Mouse (Mus musculus): ENCODE measurements around the gene Parp3.

Gene Parp3

DNA sequence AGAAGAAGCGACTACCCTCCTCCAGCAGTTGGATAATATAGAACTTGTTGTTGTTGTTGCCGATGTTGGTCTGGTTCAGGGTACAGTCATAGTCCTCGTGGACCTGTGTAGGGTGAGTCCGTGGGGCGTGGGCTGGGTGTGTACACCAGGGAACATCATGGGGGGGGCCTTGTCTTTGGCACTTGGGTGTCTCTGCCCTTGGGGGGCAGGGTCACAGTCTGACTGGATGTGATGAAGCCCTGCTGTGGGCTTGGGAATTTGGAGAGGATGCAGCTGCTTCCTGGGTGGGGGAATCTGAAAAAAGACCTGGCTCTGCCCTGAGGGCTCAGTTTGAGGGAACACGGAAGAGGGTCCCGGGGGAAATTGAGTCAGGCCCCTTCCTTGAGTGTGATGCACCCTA, 1.7 kb downstream of the Parp3 start:
- DNase-seq (ENCODE audit: low read depth in 1 of 2, low spot score in 2 of 2) = no peak

DNA sequence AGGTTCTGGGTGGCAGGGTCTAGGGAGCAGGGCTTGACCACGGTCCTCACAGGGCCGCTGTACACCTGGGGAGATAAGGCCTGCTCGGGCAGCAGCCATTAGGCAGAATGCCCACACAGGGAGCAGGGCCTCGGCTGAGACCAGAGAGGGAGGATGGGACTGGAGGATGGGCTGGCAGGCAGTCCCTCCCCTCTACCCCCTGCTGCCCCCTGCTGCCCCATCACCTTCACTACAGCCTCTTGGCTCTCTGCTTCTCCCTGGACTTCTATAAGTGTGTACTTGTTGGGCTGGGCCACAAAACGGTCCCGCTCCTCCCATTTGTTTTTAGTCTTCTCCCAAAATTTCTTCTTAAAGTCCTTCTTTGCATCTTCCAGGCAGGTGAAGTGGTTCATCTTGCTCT, 2.3 kb downstream of the Parp3 start:
- no peak for DNase-seq (ENCODE audit: low read depth in 1 of 2, low spot score in 2 of 2)

DNA sequence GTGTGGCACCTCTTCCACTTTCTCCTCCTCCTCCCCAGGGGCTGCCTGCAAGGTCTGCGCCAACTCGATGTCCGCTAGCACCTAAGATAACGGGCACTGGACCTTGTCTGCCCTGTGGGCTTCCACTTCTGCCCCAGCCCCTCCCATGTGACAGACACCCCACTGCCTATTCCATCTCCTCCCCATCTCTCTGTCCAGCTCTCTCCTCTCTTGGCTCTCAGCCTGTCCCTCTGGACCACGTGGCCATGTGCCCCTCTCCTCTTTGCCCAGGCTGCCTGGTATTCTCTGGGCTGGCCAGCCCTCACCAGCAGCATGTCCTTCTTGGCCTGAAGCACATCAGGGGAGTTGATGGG, 3.0 kb downstream of the Parp3 start:
- DNase-seq (ENCODE audit: low read depth in 1 of 2, low spot score in 2 of 2) = no peak

DNA sequence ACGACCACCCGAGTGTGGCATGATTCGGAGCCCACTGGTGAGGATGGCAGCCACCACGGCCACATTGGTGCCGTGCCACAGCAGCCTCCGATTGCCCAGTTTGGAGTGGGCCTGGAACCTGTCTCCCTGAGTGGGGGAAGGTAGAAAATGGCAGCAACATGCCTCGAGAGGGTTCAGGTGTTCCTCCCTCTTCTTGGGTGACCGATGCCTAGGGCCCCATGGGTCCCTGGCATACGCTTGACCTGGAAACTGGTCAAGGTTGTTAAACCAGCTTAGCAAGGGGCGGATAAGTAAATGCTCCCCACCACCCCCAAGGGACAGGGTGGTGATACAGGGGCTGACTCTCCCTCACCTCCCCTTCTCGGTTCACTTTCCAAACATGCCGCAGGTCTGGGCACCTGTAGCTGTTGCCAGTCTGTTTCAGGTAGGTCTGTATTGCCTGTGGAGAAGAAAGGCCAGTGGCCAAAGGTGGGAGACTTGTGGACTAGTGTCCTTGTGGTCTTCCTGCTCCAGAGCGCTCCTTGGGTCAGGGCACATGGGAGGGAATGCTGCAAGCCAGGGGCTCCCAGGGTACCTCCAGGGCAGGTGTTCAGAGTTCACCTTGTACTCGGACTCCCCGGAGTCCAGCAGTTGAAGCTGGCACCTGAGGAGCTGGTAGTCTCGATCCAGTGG, 3.5 kb downstream of the Parp3 start:
- no peak for DNase-seq (ENCODE audit: low read depth in 1 of 2, low spot score in 2 of 2)

DNA sequence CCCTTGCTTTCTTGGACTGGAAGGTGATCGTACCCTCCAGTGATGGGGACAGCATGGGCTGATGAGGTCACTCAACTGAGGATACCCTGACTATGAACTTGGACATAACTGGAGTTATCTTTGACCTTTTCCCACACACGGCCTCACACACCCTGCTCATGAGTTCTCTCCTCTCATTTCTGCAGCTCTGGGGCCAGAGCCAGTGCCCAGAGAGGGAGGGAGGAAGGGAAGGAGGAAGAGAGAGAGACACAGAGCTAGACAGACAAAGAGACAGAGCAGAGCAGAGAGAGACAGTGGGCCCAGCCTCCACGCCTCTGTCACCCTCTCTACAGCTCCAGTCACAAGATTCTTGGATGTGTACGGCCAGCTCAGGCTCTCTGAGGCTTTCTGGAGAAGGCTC, 4.4 kb downstream of the Parp3 start:
- DNase-seq (ENCODE audit: low read depth in 1 of 2, low spot score in 2 of 2) = no peak

DNA sequence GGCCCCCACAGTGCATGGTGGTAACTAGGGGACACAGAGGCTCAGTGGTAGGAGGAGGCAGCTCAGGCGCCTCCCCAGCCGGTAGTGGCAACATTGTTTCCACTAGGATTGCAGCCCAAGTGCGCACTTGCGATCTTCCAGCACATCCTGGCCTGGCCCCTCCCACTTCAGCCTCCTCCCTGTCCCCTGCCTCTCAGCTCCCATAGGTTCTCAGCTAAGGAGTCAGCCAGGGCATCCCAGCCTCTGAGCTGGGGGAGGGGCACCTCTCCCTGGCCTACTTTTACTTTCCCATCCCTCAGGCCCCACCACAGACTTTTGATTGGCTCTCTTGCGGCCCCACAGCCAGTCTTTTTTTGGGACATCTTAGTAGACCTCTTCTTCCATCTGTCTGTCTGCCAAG, 4.9 kb downstream of the Parp3 start:
- DNase-seq (ENCODE audit: low read depth in 1 of 2, low spot score in 2 of 2) = no peak

DNA sequence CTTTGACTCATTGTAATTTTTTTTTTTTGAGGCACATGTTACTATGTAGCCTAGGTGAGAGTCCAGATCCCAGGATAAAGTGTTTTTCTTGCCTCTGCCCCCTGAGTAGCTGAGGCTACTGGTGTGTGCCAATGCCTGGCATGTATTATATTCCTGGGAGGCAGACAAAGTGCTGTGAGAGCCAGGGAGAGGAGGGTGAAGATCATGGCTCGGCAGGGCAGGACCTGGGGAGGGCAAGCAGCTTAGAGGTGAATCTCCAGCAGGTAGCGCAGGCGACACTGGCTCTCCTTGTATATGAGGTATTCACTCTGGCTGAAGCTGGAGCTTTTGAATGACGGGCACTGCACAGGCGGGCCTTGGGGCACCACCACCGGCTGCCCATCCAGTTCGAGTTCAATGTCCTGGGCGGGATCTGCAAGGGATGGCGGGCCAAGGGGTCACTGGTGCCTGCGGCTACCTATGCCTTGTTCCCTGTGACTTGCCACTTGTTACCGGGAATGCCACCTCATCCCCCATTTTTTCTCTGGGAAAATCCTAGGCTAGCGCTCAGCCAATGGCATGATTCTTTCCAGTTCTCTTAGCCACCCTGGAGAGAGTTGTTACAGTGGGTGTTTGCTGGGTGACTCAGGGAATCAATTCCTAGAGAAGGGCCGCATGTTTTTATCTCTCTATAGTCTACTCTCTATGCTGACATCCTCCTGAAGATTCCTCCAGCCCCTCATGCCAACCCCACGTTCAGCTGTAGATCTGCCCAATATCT, 5.6 kb downstream of the Parp3 start:
- DNase-seq (ENCODE audit: low read depth in 1 of 2, low spot score in 2 of 2) = no peak

DNA sequence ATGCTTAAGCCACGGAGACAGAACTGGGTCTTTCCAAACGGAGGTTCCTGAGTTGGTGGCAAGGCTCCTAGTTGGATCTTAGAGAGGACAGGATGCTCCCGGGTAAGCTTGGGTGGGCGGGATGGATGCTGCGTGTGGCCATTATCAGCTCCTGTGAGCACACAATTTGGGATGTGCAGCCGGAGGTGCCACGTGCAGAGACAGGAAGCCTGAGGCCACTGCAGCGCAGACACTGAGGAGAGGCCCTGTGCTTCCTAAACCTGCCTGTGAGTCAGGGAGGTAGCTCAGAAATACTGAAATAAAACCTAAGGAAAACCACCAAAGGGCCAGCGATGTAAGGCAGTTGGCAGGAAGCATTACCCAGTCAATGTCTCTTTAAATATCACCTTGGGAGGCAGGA, 7.0 kb downstream of the Parp3 start:
- DNase-seq (ENCODE audit: low read depth in 1 of 2, low spot score in 2 of 2) = no peak

DNA sequence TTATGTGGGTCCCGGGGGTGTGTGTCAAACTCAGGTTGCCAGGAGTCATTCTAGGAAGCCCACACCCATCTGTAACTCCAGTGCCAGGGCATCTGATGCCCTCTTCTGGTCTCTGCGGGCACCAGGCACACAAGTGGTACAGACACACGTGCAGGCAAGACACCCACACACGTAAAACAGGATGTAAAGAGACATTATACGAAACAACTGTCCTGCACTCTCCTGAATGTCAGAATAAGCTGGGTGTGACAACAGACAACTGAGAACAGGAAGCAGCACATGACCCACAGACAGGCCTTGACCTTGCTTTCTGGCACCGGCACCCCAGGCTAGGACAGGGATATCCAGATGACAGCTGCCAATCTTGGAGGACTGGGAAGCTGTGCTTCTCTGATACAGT, 7.4 kb downstream of the Parp3 start:
- no peak for DNase-seq (ENCODE audit: low read depth in 1 of 2, low spot score in 2 of 2)

DNA sequence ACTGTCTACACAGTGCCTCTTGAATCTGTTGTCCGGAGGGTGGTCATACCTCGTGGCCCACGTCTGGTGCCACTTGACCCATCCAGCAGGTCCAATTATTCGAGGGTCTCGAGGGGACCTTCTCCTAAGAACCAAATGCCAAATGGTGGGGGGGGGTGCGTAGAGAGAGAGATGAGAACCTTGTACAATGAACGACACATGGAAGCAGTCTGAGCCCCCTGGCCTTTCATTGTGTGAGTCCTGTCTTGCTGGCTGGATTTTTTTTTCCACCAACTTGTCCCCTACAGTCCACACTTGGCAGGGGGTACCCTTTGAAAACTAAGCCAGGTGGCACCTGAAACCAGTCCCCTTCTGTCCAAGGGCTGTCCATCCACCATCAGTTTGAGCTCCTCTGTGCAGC, 9.0 kb downstream of the Parp3 start:
- no peak for DNase-seq (ENCODE audit: low read depth in 1 of 2, low spot score in 2 of 2)

DNA sequence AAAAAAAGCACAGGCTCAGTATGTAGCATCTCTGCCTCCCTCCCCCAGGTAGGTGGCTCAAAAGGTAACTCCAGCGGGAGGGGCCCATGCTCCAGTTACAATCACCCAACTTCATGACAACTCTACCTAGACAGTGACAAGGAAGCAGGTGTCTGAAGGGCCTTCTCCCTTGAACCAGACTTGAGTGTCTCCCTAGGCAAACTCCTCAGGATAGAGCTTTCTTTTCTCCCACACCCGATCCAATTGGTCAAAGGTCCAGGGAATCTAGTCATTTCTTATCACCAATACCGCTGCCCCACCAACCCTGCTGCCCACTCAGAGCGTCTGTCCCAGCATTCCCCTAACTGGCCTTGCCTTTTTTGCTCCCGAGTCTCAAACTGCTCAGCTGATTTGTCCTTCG, 10.0 kb downstream of the Parp3 start:
- DNase-seq (ENCODE audit: low read depth in 1 of 2, low spot score in 2 of 2) = no peak

DNA sequence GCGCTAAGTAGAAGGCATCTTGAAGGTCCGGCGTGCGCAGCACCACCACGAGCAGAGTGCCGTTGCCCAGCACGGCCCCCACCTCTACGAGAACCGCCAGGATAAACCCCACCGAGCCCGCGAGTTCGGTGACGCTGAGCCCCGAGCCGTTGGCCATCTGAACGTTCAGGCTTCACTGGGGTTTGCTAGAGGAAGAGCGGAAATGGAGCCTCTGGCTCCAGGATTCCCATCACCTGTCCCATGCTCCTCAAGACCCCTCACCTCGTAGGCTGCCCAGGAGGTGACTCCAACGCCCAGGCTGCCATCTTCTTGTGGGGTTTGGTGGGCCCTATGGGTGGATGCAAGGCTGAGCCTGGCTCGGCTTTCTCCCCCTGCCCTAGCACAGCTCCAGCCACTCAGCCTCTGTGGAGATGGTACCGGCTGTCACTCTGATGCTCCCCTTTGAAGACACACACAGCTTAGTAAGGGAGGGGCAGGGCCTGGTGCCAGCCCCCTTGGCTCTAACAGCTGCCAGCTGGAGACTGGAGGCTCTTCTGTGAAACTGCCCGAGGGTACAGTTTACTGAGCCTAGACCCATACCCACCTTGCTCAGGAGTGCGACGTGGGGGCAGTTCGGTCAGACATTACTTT, 11.1 kb downstream of the Parp3 start, which contains the start of gene Gpr62:
Gene Gpr62, minus strand, starts transcription at position 368 of the 630 bp plus-strand sequence.
- DNase-seq (ENCODE audit: low read depth in 1 of 2, low spot score in 2 of 2) = no peak

DNA sequence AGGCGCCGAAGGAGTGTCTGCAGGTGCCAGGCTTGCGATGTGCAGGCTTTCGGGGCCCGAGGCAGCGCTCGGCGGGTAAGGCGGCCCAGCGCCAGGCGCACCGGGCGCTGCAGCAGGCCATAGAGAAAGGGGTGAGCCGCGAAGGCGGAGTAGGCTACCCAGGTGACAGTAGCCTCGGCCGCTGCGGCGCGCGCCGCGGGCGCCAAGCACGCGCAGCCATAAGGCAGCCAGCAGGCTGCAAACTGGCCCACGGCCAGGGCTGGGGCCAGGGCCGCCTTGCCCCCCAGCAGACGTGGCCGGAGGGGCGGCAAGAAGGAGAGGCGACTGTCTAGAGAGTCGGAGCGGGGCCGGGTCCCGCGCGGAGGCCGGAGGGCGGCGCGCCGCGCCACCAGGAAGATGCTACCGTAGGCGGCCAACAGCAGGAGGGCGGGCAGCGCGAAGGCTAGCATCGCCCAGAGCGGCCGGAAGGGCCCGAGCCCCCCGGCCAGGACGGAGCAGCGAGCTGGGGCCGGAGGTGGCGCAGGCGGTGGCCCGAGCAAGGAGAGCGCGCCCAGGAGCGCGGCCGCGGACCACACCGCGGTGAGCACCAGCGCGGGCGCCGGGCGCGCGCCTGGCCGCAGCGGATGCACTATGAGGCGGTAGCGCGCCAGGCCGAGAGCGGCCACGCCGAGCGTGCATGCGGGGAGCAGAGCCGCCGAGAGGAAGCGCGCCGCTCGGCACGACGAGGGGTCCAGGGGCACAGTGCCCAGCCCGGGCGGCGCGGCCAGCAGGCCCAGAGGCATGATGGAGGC, 11.8 kb downstream of the Parp3 start:
- no peak for DNase-seq (ENCODE audit: low read depth in 1 of 2, low spot score in 2 of 2)

DNA sequence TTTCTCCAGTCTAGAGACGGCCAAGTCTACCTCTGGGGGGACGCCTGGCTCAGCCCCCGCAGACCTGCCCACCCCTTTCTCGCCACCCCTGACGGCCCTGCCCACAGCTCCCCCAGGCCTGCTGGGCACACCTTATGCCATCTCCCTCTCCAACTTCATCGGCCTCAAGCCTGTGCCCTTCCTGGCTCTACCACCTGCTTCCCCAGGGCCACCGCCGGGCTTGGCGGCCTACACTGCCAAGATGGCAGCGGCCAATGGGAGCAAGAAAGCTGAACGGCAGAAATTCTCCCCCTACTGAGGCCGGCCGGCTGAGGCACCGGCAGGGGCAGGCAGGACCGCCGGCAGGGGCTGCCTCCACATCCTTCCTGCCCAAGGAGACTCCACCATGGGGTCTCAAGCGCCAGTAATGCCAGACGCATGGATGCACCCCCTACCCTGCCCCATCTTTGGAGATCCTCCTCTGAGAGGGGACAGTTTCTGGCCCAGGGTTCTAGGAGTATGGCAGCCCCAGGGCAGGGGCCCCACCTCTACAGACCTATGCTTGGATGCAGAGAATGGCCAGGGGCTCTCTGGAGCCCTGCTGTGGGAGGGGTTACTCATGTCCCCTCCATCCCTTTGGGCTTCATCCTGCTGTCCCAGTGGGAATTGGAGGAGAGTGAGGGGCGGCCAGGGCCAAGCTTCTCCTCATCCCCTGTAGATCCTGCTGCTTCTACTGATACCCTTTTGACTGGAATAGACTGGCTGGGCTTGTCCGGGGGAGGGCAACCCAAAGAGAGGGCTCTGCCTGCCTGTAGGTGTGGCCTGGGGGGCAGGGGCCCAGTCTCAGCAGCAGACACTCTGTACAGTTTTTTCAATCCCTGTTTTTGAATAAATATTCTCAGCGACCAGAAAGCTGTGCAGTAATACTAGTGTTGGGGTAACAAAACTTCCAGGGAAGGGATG, 13.4 kb downstream of the Parp3 start:
- no peak for DNase-seq (ENCODE audit: low read depth in 1 of 2, low spot score in 2 of 2)

DNA sequence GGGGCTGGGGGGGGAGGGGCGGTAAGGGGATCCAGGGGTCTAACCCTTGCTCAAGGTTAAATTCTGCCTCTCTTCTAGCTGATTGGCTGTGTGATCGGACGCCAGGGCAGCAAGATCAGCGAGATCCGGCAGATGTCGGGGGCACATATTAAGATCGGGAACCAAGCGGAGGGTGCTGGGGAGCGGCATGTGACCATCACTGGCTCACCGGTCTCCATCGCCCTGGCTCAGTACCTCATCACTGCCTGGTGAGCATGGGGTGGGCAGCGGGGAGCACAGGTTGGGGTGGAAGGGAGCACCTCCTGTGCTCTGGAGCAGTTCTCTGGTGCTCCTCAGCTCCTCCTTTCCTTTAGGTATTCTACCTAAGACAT, 14.3 kb downstream of the Parp3 start:
- no peak for DNase-seq (ENCODE audit: low read depth in 1 of 2, low spot score in 2 of 2)

DNA sequence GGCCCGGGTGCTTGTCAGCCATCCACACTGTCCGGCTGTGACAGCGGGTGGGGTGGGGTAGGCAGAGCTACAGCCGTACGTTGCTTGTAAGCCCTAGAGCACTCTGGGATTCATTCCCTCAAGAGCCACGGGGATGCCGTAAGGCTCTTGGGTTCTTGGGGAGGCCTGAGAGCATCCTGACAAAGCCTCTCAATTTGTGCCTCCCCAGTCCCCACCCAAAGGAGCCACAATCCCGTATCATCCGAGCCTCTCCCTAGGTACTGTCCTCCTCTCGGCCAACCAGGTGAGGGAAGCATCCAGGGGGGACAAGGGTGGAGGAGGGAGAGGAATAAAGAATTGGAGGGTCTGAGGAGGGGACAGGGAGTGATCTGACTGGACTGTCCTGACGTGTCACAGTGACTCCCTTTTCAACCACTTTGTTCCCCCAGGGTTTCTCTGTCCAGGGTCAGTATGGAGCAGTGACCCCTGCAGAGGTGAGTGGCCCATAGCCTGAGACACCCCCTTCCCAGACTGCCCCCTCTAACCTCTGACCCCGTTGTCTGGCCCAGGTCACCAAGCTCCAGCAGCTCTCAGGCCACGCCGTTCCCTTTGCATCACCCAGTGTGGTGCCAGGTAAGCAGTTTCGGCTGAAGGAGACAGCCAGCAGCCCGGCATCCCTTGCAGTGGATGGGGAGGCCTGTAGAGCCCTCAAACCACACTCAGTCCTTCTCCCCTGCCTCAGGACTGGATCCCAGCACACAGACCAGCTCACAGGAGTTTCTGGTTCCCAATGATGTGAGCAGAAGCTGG, 14.9 kb downstream of the Parp3 start:
- no peak for DNase-seq (ENCODE audit: low read depth in 1 of 2, low spot score in 2 of 2)

DNA sequence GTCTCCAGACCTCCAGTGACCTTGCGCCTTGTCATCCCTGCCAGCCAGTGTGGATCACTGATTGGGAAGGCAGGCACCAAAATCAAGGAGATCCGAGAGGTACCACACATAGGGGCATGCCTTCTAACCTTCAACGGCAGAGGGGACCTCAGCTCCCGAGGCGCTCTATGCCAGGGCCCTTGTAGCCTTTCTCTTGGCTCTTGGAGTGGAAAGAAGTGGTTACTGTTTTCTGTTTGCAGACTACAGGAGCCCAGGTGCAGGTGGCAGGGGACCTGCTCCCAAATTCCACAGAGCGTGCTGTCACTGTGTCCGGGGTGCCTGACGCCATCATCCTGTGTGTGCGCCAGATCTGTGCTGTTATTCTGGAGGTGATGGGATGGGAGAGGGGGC, 15.7 kb downstream of the Parp3 start:
- DNase-seq (ENCODE audit: low read depth in 1 of 2, low spot score in 2 of 2) = no peak

DNA sequence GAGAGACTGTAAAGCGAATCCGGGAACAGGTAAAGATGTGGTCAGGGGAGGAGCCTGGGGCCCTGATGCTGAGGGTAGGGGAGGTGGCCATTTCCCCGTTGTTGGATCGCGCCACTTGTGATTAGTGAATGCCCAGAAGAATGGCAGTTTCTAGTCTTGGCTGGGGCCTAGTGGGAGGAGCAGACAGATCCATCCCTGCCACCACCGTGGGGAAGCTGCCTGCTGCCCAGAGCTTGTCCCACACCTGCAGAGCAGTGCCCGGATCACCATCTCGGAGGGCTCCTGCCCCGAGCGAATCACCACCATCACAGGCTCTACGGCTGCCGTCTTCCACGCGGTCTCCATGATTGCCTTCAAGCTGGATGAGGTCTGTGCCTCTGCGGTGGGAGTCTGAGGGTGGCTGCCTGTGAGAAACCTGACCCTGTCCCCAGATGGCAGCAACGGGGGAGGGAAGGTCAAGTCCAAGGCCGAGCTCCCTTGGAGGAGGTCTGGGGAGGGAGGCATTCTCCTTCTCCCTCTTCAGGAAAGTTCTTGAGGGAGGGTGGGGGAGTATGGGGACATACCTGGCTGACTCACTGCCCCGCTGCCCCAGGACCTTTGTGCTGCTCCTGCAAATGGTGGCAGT, 16.2 kb downstream of the Parp3 start:
- no peak for DNase-seq (ENCODE audit: low read depth in 1 of 2, low spot score in 2 of 2)

DNA sequence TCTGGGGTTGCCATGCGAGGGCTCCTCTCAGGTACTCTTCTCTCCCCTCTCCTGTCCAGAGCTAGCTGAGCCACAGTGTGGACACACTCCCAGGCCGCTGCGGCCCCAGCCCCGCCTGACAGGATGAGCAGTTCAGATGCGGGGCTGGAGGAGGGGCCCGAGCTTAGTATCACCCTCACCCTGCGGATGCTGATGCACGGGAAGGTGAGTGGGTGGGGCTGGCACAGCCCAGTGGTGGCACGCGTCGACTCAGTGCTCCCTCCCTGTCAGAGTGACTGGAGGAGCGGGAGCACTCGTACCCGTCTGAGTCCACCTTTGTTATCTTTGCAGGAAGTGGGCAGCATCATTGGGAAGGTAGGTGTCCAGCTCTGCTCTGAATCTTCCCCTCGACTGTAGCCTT, 16.8 kb downstream of the Parp3 start:
- no peak for DNase-seq (ENCODE audit: low read depth in 1 of 2, low spot score in 2 of 2)

DNA sequence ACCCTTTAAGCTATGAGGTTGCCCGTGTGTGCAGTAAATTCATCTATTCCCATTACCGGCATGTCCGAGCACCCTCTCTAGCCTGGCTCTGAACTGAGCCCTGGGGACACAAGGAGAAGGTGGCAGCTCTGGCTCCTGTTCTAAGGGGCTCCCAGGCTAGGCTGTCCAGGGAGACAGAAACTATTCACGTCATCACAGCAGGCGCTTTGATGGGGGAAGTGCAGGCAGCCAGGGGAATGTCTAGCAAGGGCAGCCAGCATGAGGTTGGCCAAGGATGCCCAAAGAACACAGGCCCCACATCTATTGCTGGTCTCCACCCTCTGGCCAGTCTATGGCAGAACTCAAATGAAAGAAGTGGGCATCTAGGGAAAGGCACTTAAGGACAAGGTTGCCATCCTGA, 18.8 kb downstream of the Parp3 start:
- DNase-seq (ENCODE audit: low read depth in 1 of 2, low spot score in 2 of 2) = no peak

Data from monocyte, adult 2 months (primary cell).